Mouse (Mus musculus) kidney, postnatal 36 days (tissue): ENCODE results near the gene Snd1.

ENCODE experiments used
- DNase-seq, 2 experiments: peaks; one replicate each; pipeline ENCODE4 v3.0.0; 2021 to 2022; ENCODE audit warnings: mixed read lengths in 2 of 2

Gene Snd1

GRCm38 (mm10) chr6:28474839-28475238 lies at the start of gene Snd1:
Snd1 (plus strand) TSS chr6:28475139.
- DNase-seq = no peak

GRCm38 (mm10) chr6:28427096-28427839 lies 47.7 kb upstream of the Snd1 start, which contains the start of gene Fscn3:
Fscn3 (plus strand) TSS chr6:28427789.
- DNase-seq = peak; percentile 44 to 70

GRCm38 (mm10) chr6:28428290-28428689 lies 46.6 kb upstream of the Snd1 start, which contains the start of gene Gcc1:
Gcc1 (minus strand) TSS chr6:28428390.
- DNase-seq = no peak

- DNase-seq = no peak
Measured at GRCm38 (mm10) chr6:28429870-28430269, 45.1 kb upstream of the Snd1 start.

GRCm38 (mm10) chr6:28430795-28431537 lies 44.0 kb upstream of the Snd1 start:
- DNase-seq = no peak

- no peak for DNase-seq
Measured at GRCm38 (mm10) chr6:28431538-28431855, 43.4 kb upstream of the Snd1 start.

GRCm38 (mm10) chr6:28447937-28448336 lies 27.0 kb upstream of the Snd1 start:
- no peak for DNase-seq

- DNase-seq = no peak
Measured at GRCm38 (mm10) chr6:28449253-28449652, 25.7 kb upstream of the Snd1 start, which contains the start of gene Pax4. Pax4 (minus strand) TSS chr6:28449353.

GRCm38 (mm10) chr6:28450481-28450880 lies 24.5 kb upstream of the Snd1 start:
- DNase-seq = no peak

- DNase-seq = no peak
Measured at GRCm38 (mm10) chr6:28450977-28451376, 24.0 kb upstream of the Snd1 start.

GRCm38 (mm10) chr6:28459221-28459668 lies 15.7 kb upstream of the Snd1 start:
- DNase-seq = no peak

- DNase-seq = peak; percentile 78 to 93
Measured at GRCm38 (mm10) chr6:28460534-28460933, 14.4 kb upstream of the Snd1 start.

GRCm38 (mm10) chr6:28464630-28465029 lies 10.3 kb upstream of the Snd1 start:
- DNase-seq = no peak

GRCm38 (mm10) chr6:28470017-28470602 lies 4.8 kb upstream of the Snd1 start:
- peak; percentile 32 to 35 for DNase-seq

- no peak for DNase-seq
Measured at GRCm38 (mm10) chr6:28470621-28471020, 4.3 kb upstream of the Snd1 start.

- DNase-seq = no peak
Measured at GRCm38 (mm10) chr6:28471284-28472035, 3.5 kb upstream of the Snd1 start.

GRCm38 (mm10) chr6:28474211-28474610 lies 728 bp upstream of the Snd1 start:
- no peak for DNase-seq

- DNase-seq = peak; percentile 99 to 100
Measured at GRCm38 (mm10) chr6:28479865-28480751, 5.2 kb downstream of the Snd1 start.

GRCm38 (mm10) chr6:28480752-28481492 lies 6.0 kb downstream of the Snd1 start:
- DNase-seq = peak; percentile 30 to 33

- no peak for DNase-seq
Measured at GRCm38 (mm10) chr6:28482711-28483315, 7.9 kb downstream of the Snd1 start.

GRCm38 (mm10) chr6:28486008-28486407 lies 11.1 kb downstream of the Snd1 start:
- DNase-seq = no peak
